Mouse (Mus musculus) liver, adult 2 months (tissue): Measurements from ENCODE around the gene Zfp759. TPM values are rescaled to one million over a fixed set of nuclear protein-coding genes. Genes with fewer than 3 reads are reported as not detected.
"Not testable (repeated sequence)": the region's sequence is repeated elsewhere in the genome, so short reads cannot be mapped to it uniquely, and the experiment has no call there.

ENCODE experiments used
- DNase-seq: peaks from one replicate; pipeline ENCODE4 v3.0.0-alpha.2; 2011; ENCODE audit warnings: low read depth, low spot score; ENCODE audit errors: extremely low read depth
- H3K27ac ChIP-seq: fragments of 200-500 bp; replicated peaks from 2 replicates; pipeline ENCODE4 v1.5.1; 2012; ENCODE audit warnings: low read depth, mild to moderate bottlenecking, control low read depth, inconsistent platforms, low read length; ENCODE audit not compliant: insufficient read depth
- H3K27me3 ChIP-seq: fragments of 200-500 bp; 2 replicates; pipeline ENCODE4 v1.6.1; 2012; ENCODE audit warnings: mild to moderate bottlenecking, moderate library complexity, low read length, inconsistent platforms; ENCODE audit not compliant: control insufficient read depth, insufficient read depth
- H3K36me3 ChIP-seq: fragments of 200-500 bp; 2 replicates; pipeline ENCODE4 v1.6.1; 2012; ENCODE audit warnings: low read length, inconsistent platforms; ENCODE audit not compliant: control insufficient read depth, insufficient read depth
- H3K4me1 ChIP-seq: fragments of 200-500 bp; 2 replicates; pipeline ENCODE4 v1.6.1; 2011; ENCODE audit warnings: low read length; ENCODE audit not compliant: control insufficient read depth, insufficient read depth
- H3K4me3 ChIP-seq: fragments of 200-500 bp; 2 replicates; pipeline ENCODE4 v1.5.1; 2011; ENCODE audit warnings: low read depth, mild to moderate bottlenecking, control low read depth, low read length, moderate library complexity; ENCODE audit not compliant: insufficient read depth
- H3K79me2 ChIP-seq: fragments of 200-500 bp; 2 replicates; pipeline ENCODE4 v1.6.1; 2012; ENCODE audit warnings: inconsistent platforms, mild to moderate bottlenecking, low read length, moderate library complexity; ENCODE audit not compliant: control insufficient read depth, insufficient read depth
- H3K9ac ChIP-seq: fragments of 200-500 bp; 2 replicates; pipeline ENCODE4 v1.6.1; 2012; ENCODE audit warnings: low read depth, mild to moderate bottlenecking, control low read depth, inconsistent platforms, low read length
- CTCF ChIP-seq: fragments of 200-500 bp; IDR thresholded peaks from 2 replicates; pipeline ENCODE4 v1.5.1; 2011; ENCODE audit warnings: low read depth, low read length, control low read depth
- POLR2A ChIP-seq: fragments of 200-500 bp; IDR thresholded peaks from 2 replicates; pipeline ENCODE4 v1.6.1; 2011; ENCODE audit warnings: low read length, control low read depth; ENCODE audit not compliant: insufficient read depth; ENCODE audit errors: extremely low read depth
- WGBS: fragments of 180-500 bp; shearing (Covaris S2); methylation state at CpG from one replicate; pipeline ENCODE4 v1.1.7; 2018; 5-methylcytosine and 5-hydroxymethylcytosine counted together
- polyA plus RNA-seq: library from polyadenylated mRNA; depleted of rRNA; stranded (reverse); fragments of >200 nt; gene quantifications from 2 replicates; pipeline ENCODE4 v1.2.3, GENCODE M21; 2012
- total RNA-seq: library from RNA; depleted of rRNA; stranded (reverse); fragments of >200 nt; gene quantifications from 2 replicates; pipeline ENCODE4 v1.2.3, GENCODE M21; 2014

The Zfp759 gene
- total and polyA plus RNA-seq, 2 experiments: 0.18 to 4.9 TPM

- Histone ChIP-seq H3K27ac (no peak within 1 kb of the TSS), H3K4me1 (no peaks in the 10 kb centered on the region), H3K9ac (no peak within 1 kb of the TSS), H3K36me3 (peaks cover 50% of the 10 kb centered on the region), H3K4me3 (no peak within 1 kb of the TSS), H3K27me3 (no peaks in the 10 kb centered on the region), H3K79me2 (peaks cover 3% of the 10 kb centered on the region; the same call in 1 of the 2 replicates)
- DNase-seq: no peak
- TF ChIP-seq CTCF: no peak
- no peak for TF ChIP-seq POLR2A
- 91% methylated on average over 10 of the region's 10 CpGs for WGBS
These were observed 23.6 kb upstream of the Zfp759 start, which contains the start of gene Zfp708 for GRCm38 (mm10) chr13:67097876-67098275. Gene Zfp708 (minus strand): TSS chr13:67097976.

DNA sequence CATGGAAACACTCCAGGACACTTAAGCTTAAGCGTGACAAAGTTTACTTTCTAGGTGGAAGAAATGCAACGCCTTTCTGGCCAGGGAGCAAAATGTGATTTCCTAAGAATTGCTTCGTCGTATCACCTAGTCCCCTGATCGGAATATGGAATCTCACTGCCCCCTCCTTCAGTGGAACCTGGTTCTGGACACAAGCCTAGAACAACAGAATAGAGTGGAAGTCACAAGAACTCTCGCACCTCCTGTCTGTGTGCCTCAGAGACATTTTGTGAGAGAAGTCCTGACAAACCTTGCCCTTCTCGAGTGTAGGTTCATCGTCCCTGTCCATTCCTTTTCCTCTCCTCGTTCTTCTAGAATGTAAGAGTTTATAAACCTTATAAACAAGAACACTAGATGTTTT is 13.8 kb upstream of the Zfp759 start:
- Histone ChIP-seq H3K9ac (peak overlapping the region; percentile 44; the same call in 1 of the 2 replicates), H3K4me3 (peak overlapping the region; percentile 59), H3K27ac (peak overlapping the region; percentile 66), H3K36me3 (peaks cover 4% of the 10 kb centered on the region; the same call in 1 of the 2 replicates), H3K4me1 (peaks cover 6% of the 10 kb centered on the region), H3K27me3 (no peaks in the 10 kb centered on the region), H3K79me2 (peaks cover 3% of the 10 kb centered on the region; the same call in 1 of the 2 replicates)
- WGBS: 16% methylated on average over 9 of the region's 9 CpGs
- DNase-seq: peak; percentile 58
- TF ChIP-seq POLR2A (no peak), CTCF (no peak)

DNA sequence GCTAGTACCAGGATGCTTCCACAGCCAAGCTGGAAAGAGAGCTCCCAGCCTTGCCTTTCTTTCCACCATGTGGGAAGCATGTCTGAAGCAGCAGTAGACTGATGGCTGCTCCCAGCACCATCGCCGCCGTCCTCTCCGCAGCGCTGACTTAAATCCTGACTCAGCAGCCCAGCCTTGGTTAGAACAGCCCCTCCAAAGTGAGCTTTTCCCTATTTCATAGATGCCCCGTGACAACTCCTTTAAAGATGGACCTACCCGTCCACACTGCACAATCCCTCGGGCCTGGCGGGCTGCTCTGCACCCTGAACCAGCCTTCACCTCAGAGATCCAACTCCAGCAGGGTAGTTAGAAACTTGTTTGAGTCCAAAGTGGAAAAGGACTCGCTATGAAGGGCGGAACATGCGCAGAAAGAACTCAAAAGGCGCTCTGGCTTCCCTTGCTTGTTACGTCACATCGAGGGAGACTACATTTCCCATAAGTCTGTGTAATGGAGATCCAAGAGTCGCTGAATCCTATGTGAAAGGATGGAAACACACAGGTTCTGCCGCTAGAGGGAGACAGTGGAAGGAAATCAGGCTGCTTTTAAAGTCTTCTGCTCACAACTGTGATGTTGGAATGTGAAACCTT is 13.2 kb upstream of the Zfp759 start, which contains the start of gene Gm28557:
Gm28557 (minus strand) TSS at position 411 of the 627 bp plus-strand sequence.
- WGBS: 0% methylated on average over 17 of the region's 17 CpGs
- H3K4me3 ChIP-seq: peak within 1 kb of the TSS; percentile 59
- peaks cover 4% of the 10 kb centered on the region; the same call in 1 of the 2 replicates for H3K36me3 ChIP-seq
- H3K9ac ChIP-seq: peak within 1 kb of the TSS; percentile 67
- no peaks in the 10 kb centered on the region for H3K27me3 ChIP-seq
- peak within 1 kb of the TSS; percentile 66 for H3K27ac ChIP-seq
- peaks cover 6% of the 10 kb centered on the region for H3K4me1 ChIP-seq
- peaks cover 3% of the 10 kb centered on the region; the same call in 1 of the 2 replicates for H3K79me2 ChIP-seq
- peak; percentile 100 for DNase-seq
- TF ChIP-seq CTCF (peak; percentile 30; the same call in 1 of the 2 replicates), POLR2A (peak; percentile 52; the same call in 1 of the 2 replicates)

GRCm38 (mm10) chr13:67108821-67109206 is 12.6 kb upstream of the Zfp759 start:
- 3% methylated on average over 9 of the region's 9 CpGs for WGBS
- Histone ChIP-seq H3K4me1 (peaks cover 6% of the 10 kb centered on the region), H3K27ac (no peak overlapping the region), H3K36me3 (peaks cover 4% of the 10 kb centered on the region; the same call in 1 of the 2 replicates), H3K27me3 (no peaks in the 10 kb centered on the region), H3K9ac (peak overlapping the region; percentile 51), H3K79me2 (peaks cover 3% of the 10 kb centered on the region; the same call in 1 of the 2 replicates), H3K4me3 (0 out of 2 replicates have a peak overlapping the region, but pooled peaks have one; percentile 7)
- no peak for TF ChIP-seq POLR2A
- peak; percentile 73 for TF ChIP-seq CTCF
- DNase-seq: no peak

GRCm38 (mm10) chr13:67112096-67112495 is 9.4 kb upstream of the Zfp759 start:
- Histone ChIP-seq H3K79me2 (peaks cover 3% of the 10 kb centered on the region; the same call in 1 of the 2 replicates), H3K4me3 (no peak overlapping the region), H3K27ac (no peak overlapping the region), H3K9ac (no peak overlapping the region), H3K36me3 (no peaks in the 10 kb centered on the region), H3K4me1 (peaks cover 6% of the 10 kb centered on the region), H3K27me3 (no peaks in the 10 kb centered on the region)
- 81% methylated on average over 12 of the region's 12 CpGs for WGBS
- DNase-seq: no peak
- no peak for TF ChIP-seq POLR2A

- TF ChIP-seq CTCF (no peak), POLR2A (no peak)
- Histone ChIP-seq H3K4me1 (no peaks in the 10 kb centered on the region), H3K27me3 (no peaks in the 10 kb centered on the region), H3K27ac (no peak overlapping the region), H3K9ac (no peak overlapping the region), H3K79me2 (no peaks in the 10 kb centered on the region), H3K4me3 (no peak overlapping the region), H3K36me3 (no peaks in the 10 kb centered on the region)
- WGBS: 91% methylated on average over 2 of the region's 2 CpGs
- no peak for DNase-seq
These were observed 8.2 kb upstream of the Zfp759 start for GRCm38 (mm10) chr13:67113287-67113686.

- H3K27me3 ChIP-seq, H3K36me3 ChIP-seq, H3K9ac ChIP-seq, H3K4me1 ChIP-seq, DNase-seq, H3K4me3 ChIP-seq, H3K79me2 ChIP-seq, H3K27ac ChIP-seq: not testable (repeated sequence)
- 91% methylated on average over 8 of the region's 8 CpGs for WGBS
These were observed 5.3 kb upstream of the Zfp759 start, which contains the start of gene Rslcan18 for GRCm38 (mm10) chr13:67116163-67116562. Gene Rslcan18 (minus strand): TSS chr13:67116263.
